Mouse (Mus musculus) liver, embryonic 14.5 days (tissue): Measurements from ENCODE around the gene Trir.

Source experiments
- CTCF ChIP-seq: IDR thresholded peaks from 2 replicates; pipeline ENCODE4 v1.5.1; 2016; ENCODE audit warnings: antibody characterized with exemption, low read depth, control low read depth
- EP300 ChIP-seq: IDR thresholded peaks from 2 replicates; pipeline ENCODE4 v1.6.1; 2016; ENCODE audit warnings: antibody characterized with exemption, low read depth

DNA sequence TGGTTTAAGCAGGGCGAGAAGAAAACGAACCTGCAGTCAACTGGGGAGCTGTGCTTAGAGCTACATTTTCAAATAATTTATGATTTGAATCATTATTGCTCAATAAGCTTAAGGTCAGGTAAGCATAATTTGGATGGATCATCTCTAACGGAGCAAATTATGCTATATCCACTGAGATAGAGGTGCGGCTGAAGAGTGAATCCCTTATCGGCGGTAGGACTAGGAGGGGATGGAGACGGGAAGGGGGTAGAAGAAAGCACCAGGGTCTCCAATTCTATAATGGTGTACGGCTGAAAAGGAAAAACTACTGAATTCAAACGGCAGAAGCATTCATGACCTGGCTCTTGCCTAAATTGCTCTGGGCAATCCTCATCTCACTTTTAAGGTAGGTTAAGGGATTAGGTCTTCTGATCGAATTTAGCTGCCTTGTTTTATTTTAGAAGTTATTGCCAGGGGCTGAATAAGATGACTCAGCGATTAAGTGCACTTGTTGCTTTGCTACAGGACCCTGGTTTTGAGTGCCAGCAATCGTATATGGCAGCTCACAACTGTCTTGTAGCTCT is 8.6 kb downstream of the Trir start:
- TF ChIP-seq CTCF: no peak
- TF ChIP-seq EP300: no peak
